Mouse (Mus musculus) erythroblast, embryonic 14.5 days (primary cell): Measurements from ENCODE around the gene Cgnl1. TPM values are rescaled to one million over a fixed set of nuclear protein-coding genes. Genes with fewer than 3 reads are reported as not detected.

Source experiments
- H3K27me3 ChIP-seq: 2 replicates; pipeline ENCODE4 v1.6.1; 2012; ENCODE audit warnings: inconsistent platforms; ENCODE audit not compliant: control insufficient read depth
- H3K36me3 ChIP-seq: 2 replicates; pipeline ENCODE4 v1.6.1; 2012; ENCODE audit warnings: mild to moderate bottlenecking, inconsistent platforms; ENCODE audit not compliant: control insufficient read depth
- H3K4me1 ChIP-seq: 2 replicates; pipeline ENCODE4 v1.6.1; 2012; ENCODE audit warnings: inconsistent platforms; ENCODE audit not compliant: control insufficient read depth
- H3K4me3 ChIP-seq: replicated peaks from 2 replicates; pipeline ENCODE3; 2012; ENCODE audit warnings: moderate library complexity, mild to moderate bottlenecking, inconsistent platforms
- H3K9me3 ChIP-seq: 2 replicates; pipeline ENCODE4 v1.6.1; 2012; ENCODE audit warnings: low read length, inconsistent platforms, mixed read lengths; ENCODE audit not compliant: control insufficient read depth
- GATA1 ChIP-seq: IDR thresholded peaks from 2 replicates; pipeline ENCODE4 v1.6.1; 2012; ENCODE audit warnings: low read length, inconsistent platforms, mixed read lengths
- TAL1 ChIP-seq: IDR thresholded peaks from 3 replicates; pipeline ENCODE4 v1.6.1; 2012; ENCODE audit warnings: low read length, inconsistent platforms, mixed read lengths
- polyA plus RNA-seq: library from polyadenylated mRNA; stranded (reverse); fragments of >175 nt; gene quantifications from 2 replicates; pipeline ENCODE4 v1.2.3, GENCODE M21; 2012

Cgnl1 gene
- polyA plus RNA-seq, 1 experiment, result not detected

GRCm38 (mm10) chr9:71693771-71694170 lies 77.6 kb downstream of the Cgnl1 start:
- Histone ChIP-seq H3K36me3 (no peaks in the 10 kb centered on the region), H3K27me3 (peaks cover 3% of the 10 kb centered on the region; the same call in 1 of the 2 replicates), H3K4me1 (no peaks in the 10 kb centered on the region), H3K9me3 (no peaks in the 10 kb centered on the region), H3K4me3 (no peak overlapping the region)
- no peak for TF ChIP-seq TAL1
- no peak for TF ChIP-seq GATA1

- no peak overlapping the region for H3K4me3 ChIP-seq
- no peaks in the 10 kb centered on the region for H3K4me1 ChIP-seq
- TF ChIP-seq TAL1 (no peak), GATA1 (no peak)
- no peaks in the 10 kb centered on the region for H3K9me3 ChIP-seq
- peaks cover 3% of the 10 kb centered on the region; the same call in 1 of the 2 replicates for H3K27me3 ChIP-seq
- H3K36me3 ChIP-seq, result no peaks in the 10 kb centered on the region
Measured at GRCm38 (mm10) chr9:71692165-71692564, 79.2 kb downstream of the Cgnl1 start.

GRCm38 (mm10) chr9:71689369-71690073 lies 81.9 kb downstream of the Cgnl1 start:
- H3K27me3 ChIP-seq, result peaks cover 3% of the 10 kb centered on the region; the same call in 1 of the 2 replicates
- TF ChIP-seq TAL1 (no peak), GATA1 (no peak)
- no peaks in the 10 kb centered on the region for H3K36me3 ChIP-seq
- no peaks in the 10 kb centered on the region for H3K4me1 ChIP-seq
- no peak overlapping the region for H3K4me3 ChIP-seq
- no peaks in the 10 kb centered on the region for H3K9me3 ChIP-seq

GRCm38 (mm10) chr9:71686463-71686862 lies 84.9 kb downstream of the Cgnl1 start:
- Histone ChIP-seq H3K9me3 (peaks cover 7% of the 10 kb centered on the region), H3K36me3 (no peaks in the 10 kb centered on the region), H3K4me3 (no peak overlapping the region), H3K4me1 (no peaks in the 10 kb centered on the region), H3K27me3 (peaks cover 3% of the 10 kb centered on the region)
- TF ChIP-seq GATA1 (no peak), TAL1 (no peak)

GRCm38 (mm10) chr9:71684772-71685171 lies 86.6 kb downstream of the Cgnl1 start:
- no peak for TF ChIP-seq TAL1
- no peak for TF ChIP-seq GATA1
- H3K4me1 ChIP-seq, result no peaks in the 10 kb centered on the region
- H3K9me3 ChIP-seq, result peaks cover 7% of the 10 kb centered on the region
- no peaks in the 10 kb centered on the region for H3K36me3 ChIP-seq
- H3K4me3 ChIP-seq, result no peak overlapping the region
- H3K27me3 ChIP-seq, result peaks cover 3% of the 10 kb centered on the region

GRCm38 (mm10) chr9:71680381-71680780 lies 91.0 kb downstream of the Cgnl1 start:
- Histone ChIP-seq H3K4me3 (no peak overlapping the region), H3K36me3 (no peaks in the 10 kb centered on the region), H3K9me3 (peaks cover 7% of the 10 kb centered on the region), H3K4me1 (peaks cover 19% of the 10 kb centered on the region), H3K27me3 (peaks cover 3% of the 10 kb centered on the region)
- TF ChIP-seq GATA1 (no peak), TAL1 (no peak)

GRCm38 (mm10) chr9:71679103-71679815 lies 92.1 kb downstream of the Cgnl1 start:
- Histone ChIP-seq H3K4me3 (no peak overlapping the region), H3K36me3 (no peaks in the 10 kb centered on the region), H3K4me1 (peaks cover 19% of the 10 kb centered on the region), H3K27me3 (peaks cover 3% of the 10 kb centered on the region), H3K9me3 (peaks cover 11% of the 10 kb centered on the region)
- no peak for TF ChIP-seq TAL1
- TF ChIP-seq GATA1, result no peak

GRCm38 (mm10) chr9:71676988-71677688 lies 94.3 kb downstream of the Cgnl1 start:
- Histone ChIP-seq H3K9me3 (peaks cover 11% of the 10 kb centered on the region), H3K4me3 (no peak overlapping the region), H3K27me3 (peaks cover 2% of the 10 kb centered on the region), H3K36me3 (no peaks in the 10 kb centered on the region; the same call in 1 of the 2 replicates), H3K4me1 (peaks cover 19% of the 10 kb centered on the region)
- no peak for TF ChIP-seq TAL1
- no peak for TF ChIP-seq GATA1

- Histone ChIP-seq H3K27me3 (no peaks in the 10 kb centered on the region), H3K4me3 (no peak overlapping the region)
Measured at GRCm38 (mm10) chr9:71675799-71676414, 95.5 kb downstream of the Cgnl1 start.

More at GRCm38 (mm10) chr9:71675799-71676414, 95.5 kb downstream of the Cgnl1 start:
- H3K9me3 ChIP-seq, result peaks cover 8% of the 10 kb centered on the region
- TF ChIP-seq TAL1 (no peak), GATA1 (no peak)
- peaks cover 19% of the 10 kb centered on the region for H3K4me1 ChIP-seq
- H3K36me3 ChIP-seq, result no peaks in the 10 kb centered on the region; the same call in 1 of the 2 replicates
